Mouse (Mus musculus) cortical plate, adult 2 months (tissue): Measurements from ENCODE around the gene Csmd2.

ENCODE experiments used
- CTCF ChIP-seq: fragments of 200-500 bp; IDR thresholded peaks from 2 replicates; pipeline ENCODE4 v1.5.1; 2011; ENCODE audit warnings: mild to moderate bottlenecking, control low read depth, low read length; ENCODE audit not compliant: insufficient read depth; ENCODE audit errors: extremely low read depth
- POLR2A ChIP-seq: fragments of 200-500 bp; IDR thresholded peaks from 2 replicates; pipeline ENCODE4 v1.6.1; 2011; ENCODE audit warnings: mild to moderate bottlenecking, low read length, control low read depth; ENCODE audit not compliant: insufficient read depth; ENCODE audit errors: extremely low read depth

DNA sequence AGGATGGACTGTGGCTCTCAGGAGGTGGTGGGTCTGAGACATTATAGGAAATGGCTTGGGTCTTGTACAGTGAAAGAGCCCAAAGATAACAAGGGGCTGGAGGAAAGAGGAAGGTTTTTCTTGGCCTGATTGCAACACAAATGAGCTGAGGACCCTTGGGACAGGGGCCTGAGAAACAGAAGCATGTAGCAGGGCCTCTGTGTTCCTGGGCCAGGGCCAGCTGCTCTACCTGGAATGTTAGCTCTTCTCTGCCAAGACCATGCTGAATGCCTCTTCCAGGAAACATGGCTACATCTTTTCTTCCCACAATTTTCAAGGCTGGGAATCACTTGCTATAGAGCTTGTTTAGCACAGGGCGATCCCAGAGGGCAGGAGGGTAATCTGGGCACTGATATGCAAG, 197.1 kb downstream of the Csmd2 start:
- no peak for TF ChIP-seq CTCF
- TF ChIP-seq POLR2A, result no peak
